In the genomic region with DNA sequence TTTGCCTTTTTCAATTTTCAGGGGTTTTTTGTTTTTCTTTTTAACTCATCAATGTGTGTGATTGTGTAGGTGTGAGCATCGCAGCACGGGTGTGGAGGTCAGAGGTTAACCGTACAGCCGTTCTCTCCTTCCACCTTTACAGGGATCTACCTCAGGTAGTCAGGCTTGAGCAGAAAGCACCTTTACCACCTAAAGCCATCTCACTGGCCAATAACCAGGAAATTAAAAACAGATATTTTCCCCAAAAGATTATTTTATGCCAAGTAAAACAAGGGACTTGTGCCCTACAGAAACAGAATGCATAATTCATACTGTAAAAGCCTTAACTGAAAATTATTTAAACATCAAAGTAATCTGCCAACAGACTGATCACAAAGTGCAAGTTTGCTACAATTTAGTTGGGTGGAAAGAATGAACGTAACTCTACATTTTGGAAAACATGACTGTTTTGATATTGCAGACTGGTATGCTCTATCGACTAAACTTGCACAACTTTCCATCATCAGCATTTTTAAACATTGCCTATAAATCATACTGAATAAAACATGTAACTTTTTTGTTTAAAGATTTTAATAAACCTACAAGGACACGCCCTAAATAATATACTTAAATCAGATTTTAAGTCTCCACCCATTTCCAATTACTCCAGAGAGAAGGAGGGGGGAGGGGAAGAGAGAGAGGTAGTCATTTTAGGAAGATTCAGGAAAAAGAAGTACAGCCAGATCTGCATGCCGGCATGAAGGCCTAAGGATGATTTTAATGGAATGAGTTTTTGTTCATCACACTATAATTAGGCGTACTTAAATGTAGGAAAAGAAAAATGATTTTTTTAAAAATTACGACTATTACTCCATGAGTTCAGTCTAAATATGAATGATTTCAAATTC, we compare ENCODE assay signal across 8 mouse cellular contexts. TPM values are rescaled to one million over a fixed set of nuclear protein-coding genes. Genes with fewer than 3 reads are reported as not detected.
DNase-seq lines count a peak whose midpoint lies in the region; ATAC-seq and TF ChIP-seq lines count a peak whose summit lies in the region.

No protein-coding gene starts in this region.

- H3K27me3 ChIP-seq in heart, embryonic 12.5 days (replicated peaks): no peaks in the 10 kb centered on the region
- H3K27me3 ChIP-seq in forebrain, postnatal 0 days (ENCODE audit: insufficient read depth, low read length): no peaks in the 10 kb centered on the region
- H3K27me3 ChIP-seq in liver, embryonic 15.5 days: no peaks in the 10 kb centered on the region

- H3K27ac ChIP-seq in heart, embryonic 12.5 days (ENCODE audit: poor library complexity, severe bottlenecking): peak overlapping the region; percentile 86
- peak overlapping the region; percentile 92; the same call in 1 of the 2 replicates for H3K27ac ChIP-seq in forebrain, postnatal 0 days (ENCODE audit: low read depth, low read length)
- peak overlapping the region; percentile 96; the same call in 1 of the 2 replicates for H3K27ac ChIP-seq in liver, embryonic 15.5 days (replicated peaks)

- peak overlapping the region; percentile 91 for H3K4me2 ChIP-seq in heart, embryonic 12.5 days
- peak overlapping the region; percentile 46 for H3K4me2 ChIP-seq in forebrain, postnatal 0 days (ENCODE audit: low read depth)
- peak overlapping the region; percentile 79 for H3K4me2 ChIP-seq in liver, embryonic 15.5 days

- intact Hi-C loops in heart, postnatal 14 days (cut with DNase I): no loop called here

- no peak for DNase-seq in heart, postnatal 14 days
- DNase-seq in Muller cell, postnatal 12 days (ENCODE audit: inconsistent ontology term): peak; percentile 69
- DNase-seq in forebrain, postnatal 0 days: no peak
- DNase-seq in urinary bladder, postnatal 36 days (ENCODE audit: low spot score in 2 of 2): no peak
- no peak for DNase-seq in left cerebral cortex, adult 9 months (ENCODE audit: low spot score in 2 of 2)
- no peak for DNase-seq in cerebellum, adult 18-20 months

- H3K36me3 ChIP-seq in heart, embryonic 12.5 days: no peaks in the 10 kb centered on the region
- no peaks in the 10 kb centered on the region for H3K36me3 ChIP-seq in forebrain, postnatal 0 days (ENCODE audit: insufficient read depth)
- H3K36me3 ChIP-seq in liver, embryonic 15.5 days (replicated peaks): no peaks in the 10 kb centered on the region

- peak overlapping the region; percentile 94 for H3K4me3 ChIP-seq in heart, embryonic 12.5 days
- H3K4me3 ChIP-seq in forebrain, postnatal 0 days (ENCODE audit: low read depth, low read length): peak overlapping the region; percentile 90
- peak overlapping the region; percentile 94 for H3K4me3 ChIP-seq in liver, embryonic 15.5 days (replicated peaks)

- H3K9ac ChIP-seq in heart, embryonic 12.5 days: peak overlapping the region; percentile 98
- peak overlapping the region; percentile 82 for H3K9ac ChIP-seq in forebrain, postnatal 0 days
- peak overlapping the region; percentile 84 for H3K9ac ChIP-seq in liver, embryonic 15.5 days

- no peaks in the 10 kb centered on the region for H3K9me3 ChIP-seq in heart, embryonic 12.5 days (replicated peaks)
- no peaks in the 10 kb centered on the region for H3K9me3 ChIP-seq in forebrain, postnatal 0 days (ENCODE audit: low read length)
- no peaks in the 10 kb centered on the region for H3K9me3 ChIP-seq in liver, embryonic 15.5 days (replicated peaks)

- no peak for ATAC-seq in heart, embryonic 12.5 days (ENCODE audit: insufficient number of reproducible peaks, low FRiP score)
- ATAC-seq in forebrain, postnatal 0 days: no peak
- no peak for ATAC-seq in liver, embryonic 15.5 days (ENCODE audit: insufficient read depth)

- peaks cover 29% of the 10 kb centered on the region for H3K4me1 ChIP-seq in heart, embryonic 12.5 days (replicated peaks)
- H3K4me1 ChIP-seq in forebrain, postnatal 0 days (ENCODE audit: insufficient read depth): peaks cover 23% of the 10 kb centered on the region; the same call in 1 of the 2 replicates
- peaks cover 63% of the 10 kb centered on the region for H3K4me1 ChIP-seq in liver, embryonic 15.5 days (replicated peaks)

- no peak for TF ChIP-seq CTCF in forebrain, postnatal 0 days (IDR thresholded peaks at IDR 0.05; ENCODE audit: low read depth)

- WGBS in heart, embryonic 12.5 days: 6% methylated on average over 10 of the region's 10 CpGs
- WGBS in forebrain, postnatal 0 days: 11% methylated on average over 10 of the region's 10 CpGs
- 17% methylated on average over 10 of the region's 10 CpGs for WGBS in liver, embryonic 15.5 days (ENCODE audit: insufficient replicate concordance)

RNA-seq across cellular contexts. Expression of gene 4921524J17Rik, which starts 1.1 kb away (rescaled TPM):
- polyA plus RNA-seq in heart, embryonic 12.5 days (2016; fragmentation: Nextera tagmentation; extraction: Ambion mirVana): 69.5 and 73.4 TPM in 2 replicates
- 10 to 100 TPM; 20.7 to 23.2 TPM for total RNA-seq in heart, postnatal 14 days (2021)
- total RNA-seq in forebrain, postnatal 0 days (2014; rRNA removed): 40.1 and 48.2 TPM in 2 replicates
- polyA plus RNA-seq in forebrain, postnatal 0 days (2015; fragmentation: Nextera tagmentation; extraction: Ambion mirVana): 75.7 and 90.3 TPM in 2 replicates
- polyA plus RNA-seq in liver, embryonic 15.5 days (2015; fragmentation: Nextera tagmentation; extraction: Ambion mirVana): 14.8 and 15.6 TPM in 2 replicates

RNA-seq across cellular contexts. Expression of gene Mylk3, which starts 45.4 kb away (rescaled TPM):
- polyA plus RNA-seq in heart, embryonic 12.5 days (2016; fragmentation: Nextera tagmentation; extraction: Ambion mirVana): 211 and 224 TPM in 2 replicates
- total RNA-seq in heart, postnatal 14 days (2021): 100 to 1,000 TPM; 332 to 359 TPM
- 0.15 and 0.67 TPM in 2 replicates for total RNA-seq in forebrain, postnatal 0 days (2014; rRNA removed)
- 0.21 and 0.29 TPM in 2 replicates for polyA plus RNA-seq in forebrain, postnatal 0 days (2015; fragmentation: Nextera tagmentation; extraction: Ambion mirVana)
- polyA plus RNA-seq in liver, embryonic 15.5 days (2015; fragmentation: Nextera tagmentation; extraction: Ambion mirVana): 57.2 and 68.2 TPM in 2 replicates

Comparison
In these comparisons a context has a peak if more than half of its experiments do, and no peak if none do; other contexts are left out.
1. RNA of gene Mylk3, which starts 45.4 kb away (polyA plus RNA-seq): 211 to 224 TPM in heart, embryonic 12.5 days and 57.2 to 68.2 TPM in liver, embryonic 15.5 days; 0.21 to 0.29 TPM in forebrain, postnatal 0 days; every median in the first group is over 10 times any median in the second.
2. Peak in every context shown above with its lines, with median percentiles within 50 percentile points of each other: H3K27ac ChIP-seq, H3K4me2 ChIP-seq, H3K4me3 ChIP-seq and H3K9ac ChIP-seq.